Mouse (Mus musculus): ENCODE data around the gene Flt3l. TPM values are rescaled to one million over a fixed set of nuclear protein-coding genes. Genes with fewer than 3 reads are reported as not detected.
"Not testable (repeated sequence)": the region's sequence is repeated elsewhere in the genome, so short reads cannot be mapped to it uniquely, and the experiment has no call there.

Flt3l gene
- polyA plus RNA-seq, 1 experiment from 2014 or later: 1.3 TPM

DNA sequence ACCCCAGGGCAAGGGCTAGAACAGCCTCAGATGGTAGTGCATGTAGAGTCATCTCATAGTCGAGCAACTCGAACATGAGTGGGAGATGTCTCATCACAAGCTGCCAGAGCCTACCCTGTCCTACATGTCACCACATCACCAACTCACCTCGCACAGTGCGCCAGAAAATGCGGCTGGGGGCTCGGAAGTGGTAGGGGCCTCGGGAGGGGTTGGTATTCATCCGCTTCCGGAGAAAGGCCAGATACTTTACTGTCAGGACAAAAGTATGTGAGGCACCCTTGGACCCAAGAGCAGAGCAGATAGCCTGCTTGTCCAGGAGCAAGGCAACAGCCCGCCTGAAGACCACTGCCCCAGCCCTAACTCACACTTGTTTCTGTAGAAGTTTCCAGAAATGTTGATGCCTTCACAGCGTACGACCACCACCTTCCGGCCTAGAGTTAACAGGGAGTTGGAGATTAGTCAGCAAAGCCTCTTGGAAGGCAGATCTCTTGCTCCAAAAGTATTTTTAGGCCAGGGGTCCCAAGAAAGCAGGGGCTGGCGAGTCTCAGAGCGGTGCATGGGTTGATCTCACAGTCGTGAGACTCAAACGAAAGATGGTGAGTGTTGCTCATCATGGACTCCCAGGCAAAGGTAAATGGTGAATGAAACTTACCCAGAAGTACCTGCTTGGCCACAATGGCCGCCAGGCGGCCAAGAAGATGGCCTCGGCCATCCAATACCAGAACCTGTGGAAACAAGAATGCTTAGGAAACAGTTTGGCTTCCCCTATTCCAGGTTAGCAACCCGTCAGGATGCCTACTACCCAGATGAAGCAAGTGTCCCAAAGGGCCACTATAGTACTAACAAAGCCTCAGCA is 9.2 kb downstream of the Flt3l start:
- WGBS: 45% methylated on average over 21 of the region's 21 CpGs
- peak overlapping the region; percentile 97 for H3K4me3 ChIP-seq (ENCODE audit: low read depth, low read length)
- H3K4me2 ChIP-seq (ENCODE audit: low read length): peak overlapping the region; percentile 94
- H3K9me3 ChIP-seq (replicated peaks; ENCODE audit: control insufficient read depth, low read length): no peaks in the 10 kb centered on the region
- peaks cover 41% of the 10 kb centered on the region for H3K36me3 ChIP-seq (ENCODE audit: control insufficient read depth, insufficient read depth, low read length)
- H3K4me1 ChIP-seq (ENCODE audit: control insufficient read depth, insufficient read depth, low read length): peaks cover 14% of the 10 kb centered on the region; the same call in 1 of the 2 replicates
- no peak for ATAC-seq
- DNase-seq (ENCODE audit: low spot score): no peak
- peak overlapping the region; percentile 100 for H3K9ac ChIP-seq (ENCODE audit: low read length)
- no peaks in the 10 kb centered on the region for H3K27me3 ChIP-seq (replicated peaks; ENCODE audit: control insufficient read depth, insufficient read depth, low read length)
- peak overlapping the region; percentile 94; the same call in 1 of the 2 replicates for H3K27ac ChIP-seq (ENCODE audit: low read depth, low read length)

DNA sequence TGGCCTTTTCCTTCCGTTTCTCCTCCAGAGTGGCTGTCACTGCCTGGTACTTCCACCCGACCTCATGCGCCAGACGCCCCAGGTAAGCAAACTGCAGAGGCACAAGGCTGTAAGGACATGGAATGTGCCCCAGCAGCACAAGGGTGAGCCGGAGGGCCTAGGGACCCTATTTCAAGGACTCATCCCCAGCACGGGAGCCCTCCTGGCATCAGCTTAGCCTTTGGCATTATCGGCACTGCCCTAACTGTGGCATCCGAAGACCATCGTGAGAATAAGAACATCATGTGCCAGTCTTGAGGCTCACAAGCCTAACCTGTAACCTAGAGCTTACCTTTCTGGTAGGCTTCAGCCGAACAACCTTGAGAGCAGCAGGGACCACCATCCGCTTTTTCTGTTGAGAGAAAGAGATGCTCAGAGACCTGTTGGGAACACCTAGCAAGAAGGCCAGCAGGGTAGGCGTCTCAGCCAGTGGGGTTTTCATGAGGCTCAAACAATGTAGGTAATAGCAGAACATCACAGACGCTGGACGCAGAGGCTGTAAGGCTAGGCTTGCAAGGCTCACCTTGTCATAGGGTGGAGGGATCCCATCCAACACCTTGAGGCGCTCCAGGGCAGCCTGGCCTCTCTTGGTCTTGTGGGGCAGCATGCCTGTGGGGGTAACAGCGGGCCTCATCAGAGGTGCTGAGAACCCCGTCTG is 9.9 kb downstream of the Flt3l start:
- H3K27ac ChIP-seq (ENCODE audit: low read depth, low read length): no peak overlapping the region
- H3K4me3 ChIP-seq (ENCODE audit: low read depth, low read length): peak overlapping the region; percentile 97; the same call in 1 of the 2 replicates
- peaks cover 49% of the 10 kb centered on the region for H3K36me3 ChIP-seq (ENCODE audit: control insufficient read depth, insufficient read depth, low read length)
- ATAC-seq: no peak
- no peaks in the 10 kb centered on the region for H3K27me3 ChIP-seq (replicated peaks; ENCODE audit: control insufficient read depth, insufficient read depth, low read length)
- H3K9me3 ChIP-seq (replicated peaks; ENCODE audit: control insufficient read depth, low read length): no peaks in the 10 kb centered on the region
- H3K4me2 ChIP-seq (ENCODE audit: low read length): peak overlapping the region; percentile 94
- WGBS: 79% methylated on average over 17 of the region's 17 CpGs
- DNase-seq (ENCODE audit: low spot score): no peak
- H3K4me1 ChIP-seq (ENCODE audit: control insufficient read depth, insufficient read depth, low read length): peaks cover 14% of the 10 kb centered on the region; the same call in 1 of the 2 replicates
- H3K9ac ChIP-seq (ENCODE audit: low read length): peak overlapping the region; percentile 100

DNA sequence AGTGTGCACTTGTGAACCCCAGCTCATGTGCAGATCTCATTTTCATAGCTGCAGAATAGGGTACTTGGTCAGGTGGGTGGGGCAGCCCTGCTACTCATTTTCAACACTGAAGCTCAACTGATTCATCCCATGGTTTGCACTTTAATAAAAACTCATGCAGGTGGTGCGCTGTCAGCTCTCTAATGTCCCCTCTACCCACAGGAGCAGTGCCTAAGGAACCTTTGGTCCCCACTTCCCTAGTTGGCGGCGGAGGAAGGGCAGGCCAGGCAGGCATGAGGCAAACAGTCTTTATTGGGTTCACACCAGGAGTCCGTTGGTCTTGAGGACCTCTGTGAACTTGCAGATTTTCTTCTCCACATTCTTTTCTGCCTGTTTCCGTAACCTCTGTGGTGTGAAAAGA is 10.6 kb downstream of the Flt3l start:
- not testable (repeated sequence) for H3K27me3 ChIP-seq (replicated peaks; ENCODE audit: control insufficient read depth, insufficient read depth, low read length); ATAC-seq; H3K9me3 ChIP-seq (replicated peaks; ENCODE audit: control insufficient read depth, low read length); H3K9ac ChIP-seq (ENCODE audit: low read length); H3K4me2 ChIP-seq (ENCODE audit: low read length); DNase-seq (ENCODE audit: low spot score); H3K4me3 ChIP-seq (ENCODE audit: low read depth, low read length)
- peaks cover 56% of the 10 kb centered on the region for H3K36me3 ChIP-seq (ENCODE audit: control insufficient read depth, insufficient read depth, low read length)
- H3K27ac ChIP-seq (ENCODE audit: low read depth, low read length): 0 out of 2 replicates have a peak overlapping the region, but pooled peaks have one; percentile 84
- peaks cover 14% of the 10 kb centered on the region; the same call in 1 of the 2 replicates for H3K4me1 ChIP-seq (ENCODE audit: control insufficient read depth, insufficient read depth, low read length)
- 62% methylated on average over 5 of the region's 5 CpGs for WGBS

DNA sequence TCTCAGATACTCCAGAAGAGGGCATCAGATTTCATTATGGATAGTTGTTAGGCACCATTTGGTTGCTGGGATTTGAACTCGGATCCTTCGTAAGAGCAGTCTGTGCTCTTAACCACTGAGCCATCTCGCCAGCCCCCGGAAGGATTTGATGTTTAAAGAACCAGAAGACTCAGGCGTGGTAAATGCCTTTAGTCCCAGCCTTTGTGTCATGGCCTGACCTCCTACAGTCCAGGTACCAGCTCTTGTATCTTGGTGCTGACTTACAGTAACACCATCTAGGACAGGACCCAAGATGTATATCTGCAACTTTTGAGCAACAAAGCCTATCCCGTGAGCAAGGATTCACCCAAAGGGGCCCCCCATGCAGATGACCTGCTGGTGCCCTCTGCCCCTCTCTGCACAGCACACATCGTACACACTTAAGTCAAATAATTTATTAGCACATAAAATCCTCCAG is 11.1 kb downstream of the Flt3l start:
- ATAC-seq: no peak
- DNase-seq (ENCODE audit: low spot score): peak; percentile 64
- H3K9ac ChIP-seq (ENCODE audit: low read length): no peak overlapping the region
- peak overlapping the region; percentile 48 for H3K4me2 ChIP-seq (ENCODE audit: low read length)
- H3K27ac ChIP-seq (ENCODE audit: low read depth, low read length): peak overlapping the region; percentile 84; the same call in 1 of the 2 replicates
- no peaks in the 10 kb centered on the region for H3K9me3 ChIP-seq (replicated peaks; ENCODE audit: control insufficient read depth, low read length)
- 20% methylated on average over 7 of the region's 7 CpGs for WGBS
- H3K27me3 ChIP-seq (replicated peaks; ENCODE audit: control insufficient read depth, insufficient read depth, low read length): no peaks in the 10 kb centered on the region
- peak overlapping the region; percentile 88; the same call in 1 of the 2 replicates for H3K4me3 ChIP-seq (ENCODE audit: low read depth, low read length)
- H3K4me1 ChIP-seq (ENCODE audit: control insufficient read depth, insufficient read depth, low read length): peaks cover 14% of the 10 kb centered on the region; the same call in 1 of the 2 replicates
- peaks cover 60% of the 10 kb centered on the region for H3K36me3 ChIP-seq (ENCODE audit: control insufficient read depth, insufficient read depth, low read length)

DNA sequence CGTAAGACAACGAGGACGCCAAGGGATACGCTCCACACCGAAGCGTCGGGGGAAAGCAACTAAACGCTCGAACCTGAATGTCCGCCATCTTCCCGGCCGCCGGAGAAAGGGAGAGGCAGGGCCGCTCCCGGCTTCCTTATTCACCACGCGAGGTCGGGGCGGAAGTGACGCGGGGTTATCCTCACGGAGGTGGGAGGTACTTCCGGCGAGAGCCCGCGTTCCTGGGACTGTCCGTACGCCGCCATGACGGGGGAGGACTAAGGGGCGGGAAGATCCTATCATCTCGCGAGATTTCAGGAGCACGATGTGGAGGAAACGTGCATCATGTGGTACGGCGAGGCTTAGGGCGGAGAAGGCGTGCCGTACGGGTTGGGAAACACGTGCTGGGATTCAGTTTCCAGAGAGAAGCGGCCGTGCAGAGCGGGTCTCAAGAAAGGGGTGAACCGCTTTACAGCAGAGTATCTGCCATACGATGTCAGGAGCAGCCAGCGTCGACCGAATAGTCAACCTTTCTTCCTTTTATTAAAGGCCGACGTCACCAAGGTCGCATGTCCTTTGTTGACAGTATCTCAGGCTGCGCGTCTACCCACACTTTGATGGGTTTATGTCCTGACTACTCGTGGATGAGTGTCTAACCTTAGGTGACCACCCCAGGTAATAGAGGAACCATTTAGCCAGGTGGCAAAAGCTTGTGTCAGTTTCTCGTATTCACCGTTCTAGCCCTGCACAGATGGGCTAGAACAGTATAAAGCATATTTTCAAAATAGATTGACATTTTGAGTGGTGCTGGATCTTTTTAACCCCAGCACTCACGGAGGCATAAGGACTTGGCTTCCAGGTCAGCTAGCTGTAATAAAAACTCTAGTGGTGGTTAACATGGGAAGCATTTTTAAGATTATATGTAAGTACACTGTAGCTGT is 11.7 kb downstream of the Flt3l start, which contains the start of gene Rps11:
Rps11 (minus strand) TSS at position 216 of the 920 bp plus-strand sequence.
- Histone ChIP-seq H3K4me2 (ENCODE audit: low read length) (peak within 1 kb of the TSS; percentile 84), H3K4me1 (ENCODE audit: control insufficient read depth, insufficient read depth, low read length) (peaks cover 14% of the 10 kb centered on the region; the same call in 1 of the 2 replicates), H3K36me3 (ENCODE audit: control insufficient read depth, insufficient read depth, low read length) (peaks cover 67% of the 10 kb centered on the region)

DNA sequence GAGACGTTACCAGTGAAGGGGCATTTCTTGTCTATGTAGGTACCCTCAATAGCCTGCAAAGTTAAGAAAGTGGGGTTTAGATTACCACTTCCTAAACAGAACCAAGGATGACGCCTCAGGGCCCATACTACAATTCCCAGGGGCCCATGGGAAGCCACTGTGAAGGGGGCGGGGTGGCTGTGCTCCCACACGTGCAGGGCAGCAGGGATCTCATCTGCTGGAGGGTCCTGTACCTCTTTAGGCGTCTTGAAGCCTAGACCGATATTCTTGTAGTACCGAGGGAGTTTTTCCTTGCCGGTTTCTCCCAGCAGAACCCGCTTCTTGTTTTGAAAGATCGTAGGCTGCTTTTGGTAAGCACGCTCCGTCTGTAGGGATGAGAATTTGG is 13.1 kb downstream of the Flt3l start:
- peaks cover 79% of the 10 kb centered on the region for H3K36me3 ChIP-seq (ENCODE audit: control insufficient read depth, insufficient read depth, low read length)
- H3K4me2 ChIP-seq (ENCODE audit: low read length): peak overlapping the region; percentile 84
- peak overlapping the region; percentile 88 for H3K4me3 ChIP-seq (ENCODE audit: low read depth, low read length)
- no peak for DNase-seq (ENCODE audit: low spot score)
- H3K9ac ChIP-seq (ENCODE audit: low read length): peak overlapping the region; percentile 95
- no peaks in the 10 kb centered on the region for H3K27me3 ChIP-seq (replicated peaks; ENCODE audit: control insufficient read depth, insufficient read depth, low read length)
- peaks cover 14% of the 10 kb centered on the region; the same call in 1 of the 2 replicates for H3K4me1 ChIP-seq (ENCODE audit: control insufficient read depth, insufficient read depth, low read length)
- H3K27ac ChIP-seq (ENCODE audit: low read depth, low read length): no peak overlapping the region
- ATAC-seq: no peak
- no peaks in the 10 kb centered on the region for H3K9me3 ChIP-seq (replicated peaks; ENCODE audit: control insufficient read depth, low read length)
- 27% methylated on average over 12 of the region's 12 CpGs for WGBS

More for the DNA sequence above, 11.7 kb downstream of the Flt3l start, which contains the start of gene Rps11:
- Histone ChIP-seq H3K27ac (ENCODE audit: low read depth, low read length) (peak within 1 kb of the TSS; percentile 84), H3K4me3 (ENCODE audit: low read depth, low read length) (peak within 1 kb of the TSS; percentile 88), H3K27me3 (replicated peaks; ENCODE audit: control insufficient read depth, insufficient read depth, low read length) (no peaks in the 10 kb centered on the region), H3K9ac (ENCODE audit: low read length) (peak within 1 kb of the TSS; percentile 95), H3K9me3 (replicated peaks; ENCODE audit: control insufficient read depth, low read length) (no peaks in the 10 kb centered on the region)
- DNase-seq (ENCODE audit: low spot score): peak; percentile 100
- WGBS: under 1% methylated on average over 59 of the region's 59 CpGs
- peak; percentile 84 for ATAC-seq

DNA sequence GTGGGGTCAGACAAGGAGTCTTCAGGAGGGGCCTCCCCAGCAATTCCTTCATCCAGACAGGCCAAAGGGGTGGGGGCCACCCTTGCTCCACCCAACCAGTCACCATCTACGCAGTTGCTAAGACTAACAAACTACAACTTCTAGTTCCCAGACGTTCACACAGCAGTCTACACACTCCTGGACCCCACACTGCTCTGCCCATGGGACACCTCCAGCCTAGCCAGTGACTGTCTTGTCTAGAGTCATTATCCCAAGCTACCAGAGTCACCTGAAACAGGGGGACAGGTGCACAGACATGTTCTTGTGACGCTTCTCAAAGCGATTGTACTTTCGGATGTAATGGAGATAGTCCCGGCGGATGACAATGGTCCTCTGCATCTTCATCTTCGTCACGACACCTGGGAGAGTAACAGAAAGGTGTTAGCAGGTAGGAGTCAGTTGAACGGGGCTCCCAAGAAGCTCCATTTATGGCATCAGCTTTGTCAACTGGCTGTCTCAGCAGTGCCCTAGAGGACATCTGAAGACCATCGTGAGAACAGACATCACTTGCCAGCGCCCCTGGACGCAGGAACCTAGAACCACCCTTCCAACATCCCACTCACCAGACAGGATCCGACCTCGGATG is 13.6 kb downstream of the Flt3l start:
- DNase-seq (ENCODE audit: low spot score) (no peak), ATAC-seq (no peak)
- Histone ChIP-seq H3K9ac (ENCODE audit: low read length) (peak overlapping the region; percentile 95), H3K27ac (ENCODE audit: low read depth, low read length) (no peak overlapping the region), H3K9me3 (replicated peaks; ENCODE audit: control insufficient read depth, low read length) (no peaks in the 10 kb centered on the region), H3K4me2 (ENCODE audit: low read length) (peak overlapping the region; percentile 84), H3K36me3 (ENCODE audit: control insufficient read depth, insufficient read depth, low read length) (peaks cover 83% of the 10 kb centered on the region), H3K27me3 (replicated peaks; ENCODE audit: control insufficient read depth, insufficient read depth, low read length) (no peaks in the 10 kb centered on the region), H3K4me3 (ENCODE audit: low read depth, low read length) (peak overlapping the region; percentile 88), H3K4me1 (ENCODE audit: control insufficient read depth, insufficient read depth, low read length) (peaks cover 14% of the 10 kb centered on the region; the same call in 1 of the 2 replicates)
- WGBS: 87% methylated on average over 15 of the region's 15 CpGs

Data from forebrain, embryonic 14.5 days (tissue).